Mouse (Mus musculus): ENCODE measurements around the gene Akap13. TPM values are rescaled to one million over a fixed set of nuclear protein-coding genes. Genes with fewer than 3 reads are reported as not detected.

The Akap13 gene
- total RNA-seq, 1 experiment, result 24.6 TPM

DNA sequence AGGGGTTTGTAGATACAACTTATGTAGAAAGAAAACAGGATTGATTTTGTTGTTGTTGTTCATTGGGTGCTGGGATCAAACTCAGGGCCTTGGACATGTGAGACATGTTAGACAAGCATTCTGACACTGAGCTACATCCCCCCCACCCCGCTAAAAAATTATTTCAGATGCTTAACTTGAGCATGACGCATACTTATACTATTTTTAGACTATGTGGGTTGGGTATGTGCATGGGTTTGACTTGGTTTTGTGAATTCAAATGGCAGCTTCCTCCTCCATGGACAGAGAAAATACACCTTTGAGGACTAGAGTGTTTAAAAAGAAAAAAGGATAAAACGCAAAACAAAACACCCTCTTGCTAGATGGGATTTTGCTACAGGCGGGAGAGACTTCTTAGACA lies 26.4 kb upstream of the Akap13 start:
- in situ Hi-C loops (cut with MboI; ENCODE audit: low sequenced_read_pairs in 2 of 2, unreplicated experiment in 2 of 2), result no loop called here
- TF ChIP-seq ZNF384 (IDR thresholded peaks at IDR 0.05; ENCODE audit: low read depth, low read length), result no peak
- TF ChIP-seq HCFC1 (IDR thresholded peaks at IDR 0.05; ENCODE audit: borderline replicate concordance, insufficient read depth, low read length), result no peak
- no peak for TF ChIP-seq CHD2 (IDR thresholded peaks at IDR 0.05; ENCODE audit: low read depth, low read length)
- no peak for TF ChIP-seq MAFK (IDR thresholded peaks at IDR 0.05; ENCODE audit: insufficient read depth, low read depth, low read length)
- no peak for TF ChIP-seq ZC3H11A (IDR thresholded peaks at IDR 0.05; ENCODE audit: borderline replicate concordance, low read depth, low read length)
- H3K4me3 ChIP-seq (ENCODE audit: insufficient read depth in 1 of 2, low read depth in 1 of 2, low read length in 2 of 2, poor library complexity in 1 of 2, severe bottlenecking in 1 of 2), result no peak overlapping the region
- no peak overlapping the region for H3K9ac ChIP-seq (ENCODE audit: insufficient read depth, low read depth, low read length, poor library complexity, severe bottlenecking)
- no peak for DNase-seq (ENCODE audit: low read depth, low spot score)
- H3K36me3 ChIP-seq (ENCODE audit: control insufficient read depth, insufficient read depth, low read length, poor library complexity, severe bottlenecking), result no peaks in the 10 kb centered on the region
- H3K9me3 ChIP-seq (ENCODE audit: control insufficient read depth, insufficient read depth, low read depth, low read length), result no peaks in the 10 kb centered on the region
- H3K27ac ChIP-seq (ENCODE audit: insufficient read depth, low read depth, low read length, poor library complexity, severe bottlenecking), result no peak overlapping the region
- H3K4me1 ChIP-seq (ENCODE audit: control insufficient read depth in 2 of 2, insufficient read depth in 2 of 2, low read length in 2 of 2, poor library complexity in 1 of 2), result no peaks in the 10 kb centered on the region

GRCm38 (mm10) chr7:75430550-75430949 lies 24.8 kb upstream of the Akap13 start:
- H3K27ac ChIP-seq (ENCODE audit: insufficient read depth, low read depth, low read length, poor library complexity, severe bottlenecking), result no peak overlapping the region

GRCm38 (mm10) chr7:75431043-75431442 lies 24.3 kb upstream of the Akap13 start:
- no peak overlapping the region for H3K9ac ChIP-seq (ENCODE audit: insufficient read depth, low read depth, low read length, poor library complexity, severe bottlenecking)
- no peaks in the 10 kb centered on the region for H3K4me1 ChIP-seq (ENCODE audit: control insufficient read depth in 2 of 2, insufficient read depth in 2 of 2, low read length in 2 of 2, poor library complexity in 1 of 2)
- DNase-seq (ENCODE audit: low read depth, low spot score), result no peak
- H3K27ac ChIP-seq (ENCODE audit: insufficient read depth, low read depth, low read length, poor library complexity, severe bottlenecking), result no peak overlapping the region
- no peak overlapping the region for H3K4me3 ChIP-seq (ENCODE audit: insufficient read depth in 1 of 2, low read depth in 1 of 2, low read length in 2 of 2, poor library complexity in 1 of 2, severe bottlenecking in 1 of 2)
- TF ChIP-seq ZNF384 (IDR thresholded peaks at IDR 0.05; ENCODE audit: low read depth, low read length) (no peak), CHD2 (IDR thresholded peaks at IDR 0.05; ENCODE audit: low read depth, low read length) (no peak), HCFC1 (IDR thresholded peaks at IDR 0.05; ENCODE audit: borderline replicate concordance, insufficient read depth, low read length) (no peak), ZC3H11A (IDR thresholded peaks at IDR 0.05; ENCODE audit: borderline replicate concordance, low read depth, low read length) (no peak), MAFK (IDR thresholded peaks at IDR 0.05; ENCODE audit: insufficient read depth, low read depth, low read length) (no peak)
- no peaks in the 10 kb centered on the region for H3K36me3 ChIP-seq (ENCODE audit: control insufficient read depth, insufficient read depth, low read length, poor library complexity, severe bottlenecking)
- in situ Hi-C loops (cut with MboI; ENCODE audit: low sequenced_read_pairs in 2 of 2, unreplicated experiment in 2 of 2), result no loop called here
- H3K9me3 ChIP-seq (ENCODE audit: control insufficient read depth, insufficient read depth, low read depth, low read length), result no peaks in the 10 kb centered on the region

More at GRCm38 (mm10) chr7:75430550-75430949, 24.8 kb upstream of the Akap13 start:
- Histone ChIP-seq H3K4me1 (ENCODE audit: control insufficient read depth in 2 of 2, insufficient read depth in 2 of 2, low read length in 2 of 2, poor library complexity in 1 of 2) (no peaks in the 10 kb centered on the region), H3K4me3 (ENCODE audit: insufficient read depth in 1 of 2, low read depth in 1 of 2, low read length in 2 of 2, poor library complexity in 1 of 2, severe bottlenecking in 1 of 2) (no peak overlapping the region), H3K36me3 (ENCODE audit: control insufficient read depth, insufficient read depth, low read length, poor library complexity, severe bottlenecking) (no peaks in the 10 kb centered on the region), H3K9ac (ENCODE audit: insufficient read depth, low read depth, low read length, poor library complexity, severe bottlenecking) (no peak overlapping the region), H3K9me3 (ENCODE audit: control insufficient read depth, insufficient read depth, low read depth, low read length) (no peaks in the 10 kb centered on the region)
- no peak for DNase-seq (ENCODE audit: low read depth, low spot score)
- in situ Hi-C loops (cut with MboI; ENCODE audit: low sequenced_read_pairs in 2 of 2, unreplicated experiment in 2 of 2), result no loop called here
- TF ChIP-seq ZC3H11A (IDR thresholded peaks at IDR 0.05; ENCODE audit: borderline replicate concordance, low read depth, low read length) (no peak), MAFK (IDR thresholded peaks at IDR 0.05; ENCODE audit: insufficient read depth, low read depth, low read length) (no peak), ZNF384 (IDR thresholded peaks at IDR 0.05; ENCODE audit: low read depth, low read length) (no peak), HCFC1 (IDR thresholded peaks at IDR 0.05; ENCODE audit: borderline replicate concordance, insufficient read depth, low read length) (no peak), CHD2 (IDR thresholded peaks at IDR 0.05; ENCODE audit: low read depth, low read length) (no peak)

- in situ Hi-C loops (cut with MboI; ENCODE audit: low sequenced_read_pairs in 2 of 2, unreplicated experiment in 2 of 2), result no loop called here
- Histone ChIP-seq H3K9ac (ENCODE audit: insufficient read depth, low read depth, low read length, poor library complexity, severe bottlenecking) (no peak overlapping the region), H3K27ac (ENCODE audit: insufficient read depth, low read depth, low read length, poor library complexity, severe bottlenecking) (no peak overlapping the region), H3K36me3 (ENCODE audit: control insufficient read depth, insufficient read depth, low read length, poor library complexity, severe bottlenecking) (no peaks in the 10 kb centered on the region), H3K4me1 (ENCODE audit: control insufficient read depth in 2 of 2, insufficient read depth in 2 of 2, low read length in 2 of 2, poor library complexity in 1 of 2) (no peaks in the 10 kb centered on the region), H3K4me3 (ENCODE audit: insufficient read depth in 1 of 2, low read depth in 1 of 2, low read length in 2 of 2, poor library complexity in 1 of 2, severe bottlenecking in 1 of 2) (no peak overlapping the region), H3K9me3 (ENCODE audit: control insufficient read depth, insufficient read depth, low read depth, low read length) (no peaks in the 10 kb centered on the region)
- TF ChIP-seq ZC3H11A (IDR thresholded peaks at IDR 0.05; ENCODE audit: borderline replicate concordance, low read depth, low read length) (no peak), HCFC1 (IDR thresholded peaks at IDR 0.05; ENCODE audit: borderline replicate concordance, insufficient read depth, low read length) (no peak)
- no peak for DNase-seq (ENCODE audit: low read depth, low spot score)
These were observed 23.3 kb upstream of the Akap13 start for GRCm38 (mm10) chr7:75432046-75432445.
